Mouse (Mus musculus) A20 (cell line): ENCODE results near the gene Vwa8.
A peak's percentile ranks its signal among the peaks of the same experiment; 100 is the strongest.

Experiments
- DNase-seq: peaks from one replicate; pipeline ENCODE4 v3.0.0-alpha.2; 2011; ENCODE audit warnings: low read depth, low spot score

The Vwa8 gene

GRCm38 (mm10) chr14:79086006-79086405 is 237.2 kb downstream of the Vwa8 start:
- DNase-seq: no peak

- DNase-seq: peak; percentile 31
These were observed 240.6 kb downstream of the Vwa8 start for GRCm38 (mm10) chr14:79089464-79089863.

- no peak for DNase-seq
These were observed 248.3 kb downstream of the Vwa8 start for GRCm38 (mm10) chr14:79097181-79097580.

- peak; percentile 79 for DNase-seq
These were observed 258.0 kb downstream of the Vwa8 start for GRCm38 (mm10) chr14:79106655-79107515.

GRCm38 (mm10) chr14:79109375-79109774 is 260.5 kb downstream of the Vwa8 start:
- no peak for DNase-seq

- no peak for DNase-seq
These were observed 261.2 kb downstream of the Vwa8 start for GRCm38 (mm10) chr14:79110012-79110411.

GRCm38 (mm10) chr14:79112050-79112449 is 263.2 kb downstream of the Vwa8 start:
- no peak for DNase-seq

GRCm38 (mm10) chr14:79114526-79115383 is 265.9 kb downstream of the Vwa8 start:
- no peak for DNase-seq

- DNase-seq: no peak
These were observed 269.6 kb downstream of the Vwa8 start for GRCm38 (mm10) chr14:79118457-79118856.

- no peak for DNase-seq
These were observed 270.5 kb downstream of the Vwa8 start for GRCm38 (mm10) chr14:79119354-79119753.

GRCm38 (mm10) chr14:79120681-79121080 is 271.8 kb downstream of the Vwa8 start:
- no peak for DNase-seq

GRCm38 (mm10) chr14:79123466-79123865 is 274.6 kb downstream of the Vwa8 start:
- DNase-seq: peak; percentile 79

GRCm38 (mm10) chr14:79124643-79125042 is 275.8 kb downstream of the Vwa8 start:
- peak; percentile 61 for DNase-seq

GRCm38 (mm10) chr14:79126176-79126575 is 277.3 kb downstream of the Vwa8 start:
- DNase-seq: no peak

- no peak for DNase-seq
These were observed 286.1 kb downstream of the Vwa8 start for GRCm38 (mm10) chr14:79134891-79135334.

GRCm38 (mm10) chr14:79135441-79135840 is 286.6 kb downstream of the Vwa8 start:
- no peak for DNase-seq

- DNase-seq: no peak
These were observed 287.7 kb downstream of the Vwa8 start for GRCm38 (mm10) chr14:79136585-79136984.

GRCm38 (mm10) chr14:79137100-79137499 is 288.2 kb downstream of the Vwa8 start:
- no peak for DNase-seq

GRCm38 (mm10) chr14:79139096-79139651 is 290.3 kb downstream of the Vwa8 start:
- DNase-seq: no peak

GRCm38 (mm10) chr14:79139918-79140825 is 291.3 kb downstream of the Vwa8 start:
- no peak for DNase-seq

- no peak for DNase-seq
These were observed 292.0 kb downstream of the Vwa8 start for GRCm38 (mm10) chr14:79140826-79141219.
